Mouse (Mus musculus) C2C12 (cell line): Measurements from ENCODE around the gene Lbh. TPM values are rescaled to one million over a fixed set of nuclear protein-coding genes. Genes with fewer than 3 reads are reported as not detected.

Experiments
- H3K27me3 ChIP-seq: one replicate; pipeline ENCODE4 v1.6.1; 2011; ENCODE audit not compliant: control insufficient read depth, insufficient read depth, insufficient read length
- H3K36me3 ChIP-seq: one replicate; pipeline ENCODE4 v1.6.1; 2011; ENCODE audit not compliant: control insufficient read depth, insufficient read depth
- H3K4me3 ChIP-seq: one replicate; pipeline ENCODE4 v1.5.1; 2011; ENCODE audit warnings: mild to moderate bottlenecking, control low read depth; ENCODE audit not compliant: poor library complexity, insufficient read depth, severe bottlenecking
- H3K79me2 ChIP-seq: one replicate; pipeline ENCODE4 v1.6.1; 2011; ENCODE audit not compliant: control insufficient read depth, insufficient read depth
- H3K79me3 ChIP-seq: one replicate; pipeline ENCODE4 v1.6.1; 2011; ENCODE audit warnings: low read depth, control low read depth
- H3ac ChIP-seq: one replicate; pipeline ENCODE3; 2011; ENCODE audit warnings: low read depth; ENCODE audit not compliant: control insufficient read depth, insufficient read length
- CEBPB ChIP-seq: IDR thresholded peaks from one replicate; pipeline ENCODE4 v1.6.1; 2011; ENCODE audit warnings: low read depth, mild to moderate bottlenecking, control low read depth, moderate library complexity
- CTCF ChIP-seq: IDR thresholded peaks from one replicate; pipeline ENCODE4 v1.5.1; 2011; ENCODE audit not compliant: control insufficient read depth, insufficient read depth, insufficient read length
- FOSL1 ChIP-seq: IDR thresholded peaks from one replicate; pipeline ENCODE4 v1.8.0; 2011; ENCODE audit warnings: mild to moderate bottlenecking, low read length; ENCODE audit not compliant: poor library complexity, insufficient read depth, severe bottlenecking
- MAX ChIP-seq: IDR thresholded peaks from one replicate; pipeline ENCODE4 v1.6.1; 2011; ENCODE audit warnings: mild to moderate bottlenecking, control low read depth
- MYOD1 ChIP-seq: IDR thresholded peaks from one replicate; pipeline ENCODE4 v1.6.1; 2011; ENCODE audit warnings: low read depth; ENCODE audit not compliant: control insufficient read depth, insufficient read length
- MYOG ChIP-seq: IDR thresholded peaks from one replicate; pipeline ENCODE4 v1.6.1; 2011; ENCODE audit not compliant: control insufficient read depth, insufficient read length; ENCODE audit errors: extremely low read depth
- USF1 ChIP-seq: IDR thresholded peaks from one replicate; pipeline ENCODE4 v1.6.1; 2011; ENCODE audit warnings: low read depth, mild to moderate bottlenecking, control low read depth, moderate library complexity
- polyA plus RNA-seq: library from polyadenylated mRNA; unstranded; fragments of >200 nt; fragmentation: generic; extraction: Trizol; gene quantifications from one replicate; pipeline ENCODE4 v1.2.1, GENCODE M21; 2012; ENCODE audit warnings: missing spikeins

Gene Lbh
- polyA plus RNA-seq, 1 experiment: 38.4 TPM

- no peaks in the 10 kb centered on the region for H3K36me3 ChIP-seq
- no peak overlapping the region for H3ac ChIP-seq
- H3K27me3 ChIP-seq: no peaks in the 10 kb centered on the region
- no peaks in the 10 kb centered on the region for H3K79me2 ChIP-seq
- H3K4me3 ChIP-seq: no peak overlapping the region
- no peaks in the 10 kb centered on the region for H3K79me3 ChIP-seq
- TF ChIP-seq CTCF (no peak), USF1 (no peak), MYOG (no peak), MAX (no peak), CEBPB (no peak), MYOD1 (no peak), FOSL1 (no peak)
Measured at GRCm38 (mm10) chr17:72960243-72960642, 42.1 kb downstream of the Lbh start.

DNA sequence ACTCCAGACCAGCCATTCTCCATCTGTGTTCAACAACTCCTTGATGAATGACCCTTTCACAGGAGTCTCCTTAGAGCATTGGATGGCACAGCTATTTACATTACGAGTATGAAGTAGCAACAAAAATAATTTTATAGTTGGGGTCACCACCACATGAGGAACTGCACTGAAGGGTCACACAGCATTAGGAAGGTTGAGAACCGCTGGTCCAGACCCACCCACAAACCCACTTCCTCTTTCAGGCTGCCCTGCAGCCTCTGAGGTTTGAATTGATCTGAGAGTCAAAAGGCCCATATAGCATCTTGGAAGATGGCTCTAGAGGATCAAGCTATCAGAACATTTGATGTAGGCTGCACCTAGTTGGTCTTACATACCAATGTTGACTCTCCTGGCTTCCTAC, 42.8 kb downstream of the Lbh start:
- no peak overlapping the region for H3K4me3 ChIP-seq
- TF ChIP-seq MYOG (no peak), MYOD1 (no peak), FOSL1 (no peak), USF1 (no peak), CTCF (no peak), MAX (no peak), CEBPB (no peak)
- H3K79me3 ChIP-seq: no peaks in the 10 kb centered on the region
- no peaks in the 10 kb centered on the region for H3K79me2 ChIP-seq
- no peak overlapping the region for H3ac ChIP-seq
- H3K36me3 ChIP-seq: no peaks in the 10 kb centered on the region
- H3K27me3 ChIP-seq: no peaks in the 10 kb centered on the region

DNA sequence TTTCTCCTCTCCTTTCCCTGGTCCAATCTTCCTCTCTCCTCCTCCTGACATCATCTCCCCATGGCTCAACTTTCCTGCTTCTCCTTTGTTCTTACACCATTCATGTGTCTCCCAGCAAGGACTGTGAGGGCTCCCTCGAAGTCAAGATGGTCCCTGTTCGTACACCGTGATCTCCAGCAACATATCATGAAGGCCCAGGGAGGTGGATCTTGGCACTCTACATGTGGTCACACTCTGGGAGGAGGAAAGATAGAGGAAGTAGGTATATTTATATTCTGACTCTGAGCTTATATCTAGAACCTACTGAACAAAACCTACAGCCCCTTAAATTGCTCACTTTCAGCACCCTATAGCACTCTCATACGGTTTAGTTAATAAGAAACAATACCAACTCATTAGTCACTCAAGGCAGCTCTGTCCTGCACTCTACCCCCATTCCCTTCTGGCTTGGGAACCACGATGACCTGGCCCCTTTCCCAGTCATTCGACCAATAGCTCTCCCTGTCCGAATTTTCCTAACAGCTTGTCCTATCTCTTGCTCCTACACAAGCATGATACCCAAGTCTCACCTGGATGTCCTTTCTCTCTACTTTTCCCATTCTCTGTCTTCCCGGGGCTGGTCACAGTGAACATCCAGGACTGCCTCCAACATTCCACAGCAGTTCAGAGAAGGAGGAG, 44.0 kb downstream of the Lbh start:
- Histone ChIP-seq H3ac (no peak overlapping the region), H3K4me3 (no peak overlapping the region), H3K36me3 (no peaks in the 10 kb centered on the region), H3K79me3 (no peaks in the 10 kb centered on the region), H3K79me2 (no peaks in the 10 kb centered on the region), H3K27me3 (no peaks in the 10 kb centered on the region)
- TF ChIP-seq CTCF (no peak), USF1 (no peak), MYOG (no peak), FOSL1 (no peak), CEBPB (no peak), MYOD1 (no peak), MAX (no peak)

GRCm38 (mm10) chr17:72965687-72966086, 47.6 kb downstream of the Lbh start:
- Histone ChIP-seq H3ac (no peak overlapping the region), H3K79me2 (no peaks in the 10 kb centered on the region), H3K27me3 (no peaks in the 10 kb centered on the region), H3K36me3 (no peaks in the 10 kb centered on the region), H3K79me3 (no peaks in the 10 kb centered on the region), H3K4me3 (no peak overlapping the region)
- TF ChIP-seq MAX (no peak), MYOG (no peak), MYOD1 (no peak), USF1 (no peak), CEBPB (no peak), FOSL1 (no peak), CTCF (no peak)

- Histone ChIP-seq H3K36me3 (no peaks in the 10 kb centered on the region), H3K79me2 (no peaks in the 10 kb centered on the region), H3K27me3 (no peaks in the 10 kb centered on the region), H3K79me3 (no peaks in the 10 kb centered on the region), H3K4me3 (no peak overlapping the region), H3ac (no peak overlapping the region)
- TF ChIP-seq CEBPB (peak; percentile 10), FOSL1 (no peak)
Measured at GRCm38 (mm10) chr17:72966091-72966531, 48.0 kb downstream of the Lbh start.

- Histone ChIP-seq H3K79me3 (no peaks in the 10 kb centered on the region), H3ac (no peak overlapping the region), H3K36me3 (no peaks in the 10 kb centered on the region), H3K4me3 (no peak overlapping the region), H3K27me3 (no peaks in the 10 kb centered on the region), H3K79me2 (no peaks in the 10 kb centered on the region)
- TF ChIP-seq USF1 (no peak), CEBPB (no peak), CTCF (no peak), MYOD1 (no peak), MYOG (no peak), FOSL1 (no peak)
Measured at GRCm38 (mm10) chr17:72966878-72967277, 48.8 kb downstream of the Lbh start.
